Mouse (Mus musculus): ENCODE measurements around the gene Ddx42.
"Not testable (repeated sequence)": the region's sequence is repeated elsewhere in the genome, so short reads cannot be mapped to it uniquely, and the experiment has no call there.

Gene Ddx42

GRCm38 (mm10) chr11:106201337-106202122, 15.2 kb upstream of the Ddx42 start:
- DNase-seq, result no peak

- no peak for DNase-seq
Measured at GRCm38 (mm10) chr11:106202123-106202465, 14.6 kb upstream of the Ddx42 start, which contains the start of gene Strada. TSS of gene Strada (minus strand) at chr11:106202168.

GRCm38 (mm10) chr11:106212771-106213170, 4.0 kb upstream of the Ddx42 start:
- no peak for DNase-seq

DNA sequence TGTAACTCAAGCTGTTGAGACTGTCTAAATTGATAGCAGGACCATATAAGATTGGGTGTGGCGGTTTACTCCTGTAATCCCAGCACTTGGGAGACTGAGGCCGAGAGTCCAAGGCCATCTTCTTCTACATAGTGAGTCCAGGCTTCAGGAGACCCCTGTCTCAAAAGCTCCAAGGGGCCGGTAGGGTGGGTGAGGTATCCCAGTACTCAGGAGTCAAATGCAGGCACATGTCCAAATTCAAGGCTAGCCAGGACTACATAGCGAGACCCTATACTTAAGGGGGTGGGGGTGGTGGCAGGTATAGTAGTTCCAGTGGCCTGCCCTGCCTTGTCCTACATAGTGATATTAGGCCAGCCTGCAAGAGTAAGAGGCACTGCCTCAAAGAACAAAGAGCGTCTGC, 1.9 kb upstream of the Ddx42 start:
- no peak for DNase-seq

DNA sequence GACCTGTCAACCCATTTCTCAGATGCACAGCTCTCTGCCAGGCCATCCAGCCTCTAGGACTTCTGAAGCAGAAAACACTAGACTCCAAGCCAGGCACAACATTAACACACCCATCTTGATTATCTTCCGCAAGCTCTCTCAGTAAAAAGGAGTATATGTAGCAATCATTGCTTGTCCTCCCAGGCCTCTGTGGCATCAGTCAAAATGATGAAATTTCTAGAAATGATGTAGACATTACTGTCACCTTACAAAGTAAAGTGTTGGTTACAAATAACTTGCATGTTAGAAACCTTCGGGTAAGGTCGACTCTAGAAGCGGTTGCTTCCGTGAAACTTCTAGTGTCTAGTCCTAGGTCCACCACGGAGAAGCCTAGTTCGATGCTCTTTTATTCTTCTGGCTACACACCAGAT, 1.3 kb upstream of the Ddx42 start:
- no peak for DNase-seq

DNA sequence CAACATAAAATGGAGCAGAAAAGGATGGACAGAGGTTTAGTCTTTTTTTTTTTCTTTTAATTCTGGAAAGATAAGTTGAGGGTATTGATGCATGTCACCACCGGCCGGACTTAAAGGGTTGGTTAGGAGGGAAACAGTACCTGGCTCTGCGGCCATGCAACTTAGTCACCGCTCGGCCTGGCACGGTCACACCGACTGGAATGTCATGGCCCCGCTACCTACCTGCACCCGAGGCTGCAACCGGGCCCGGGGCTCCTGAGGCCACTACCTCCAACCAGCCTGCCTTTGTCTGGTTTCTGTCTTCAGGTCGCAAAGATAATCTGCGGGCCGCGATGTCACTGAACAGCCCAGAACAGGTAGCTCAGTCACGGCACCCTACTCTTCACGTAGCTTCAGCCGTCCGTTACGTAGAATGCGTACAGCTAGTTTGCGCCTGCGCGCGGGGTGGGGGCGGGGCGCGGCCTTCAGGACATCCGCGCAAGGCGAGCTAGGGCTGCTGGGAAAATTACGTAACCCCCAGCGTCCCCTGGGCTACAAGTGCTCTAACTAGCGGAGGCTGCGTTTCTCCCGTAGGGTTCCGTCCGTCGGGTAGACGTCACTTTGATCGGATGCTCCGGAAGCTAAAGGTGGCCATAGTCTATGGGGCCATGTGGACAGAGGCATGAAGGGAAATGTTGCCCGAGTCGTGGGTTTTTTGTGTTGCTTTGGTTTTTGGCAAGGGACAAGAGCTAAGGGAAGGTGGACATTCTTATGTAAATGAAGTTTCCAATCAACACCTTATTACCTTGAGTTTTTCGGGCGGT, 598 bp upstream of the Ddx42 start, which contains the start of gene Ccdc47:
TSS of gene Ccdc47 (minus strand) at position 418 of the 803 bp plus-strand sequence.
- DNase-seq, result peak; percentile 97 to 98

GRCm38 (mm10) chr11:106220603-106221002, 3.9 kb downstream of the Ddx42 start:
- DNase-seq, result no peak

- not testable (repeated sequence) for DNase-seq
Measured at GRCm38 (mm10) chr11:106233978-106234377, 17.3 kb downstream of the Ddx42 start.

GRCm38 (mm10) chr11:106246834-106247233, 30.1 kb downstream of the Ddx42 start:
- no peak for DNase-seq

DNA sequence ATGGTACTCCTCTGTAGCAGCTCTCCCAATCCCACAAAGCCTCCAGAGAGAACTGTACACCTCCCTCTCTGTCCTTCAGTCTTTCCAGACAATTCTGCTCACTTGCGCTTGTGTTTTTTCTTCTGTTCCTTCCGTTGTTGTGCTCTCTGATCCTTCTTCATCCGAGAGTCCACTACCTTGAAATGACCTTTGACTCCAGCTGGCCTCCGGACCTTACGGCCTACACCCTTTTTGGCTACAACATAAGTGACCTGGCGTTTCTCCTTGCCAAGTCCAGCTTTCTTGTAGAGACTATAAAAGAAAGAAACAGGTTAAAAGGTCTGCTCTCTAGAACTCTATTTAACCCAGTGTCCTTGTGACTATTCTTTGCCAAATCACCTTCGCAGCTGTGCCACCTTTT, 32.6 kb downstream of the Ddx42 start:
- DNase-seq, result peak; percentile 55 to 59

DNA sequence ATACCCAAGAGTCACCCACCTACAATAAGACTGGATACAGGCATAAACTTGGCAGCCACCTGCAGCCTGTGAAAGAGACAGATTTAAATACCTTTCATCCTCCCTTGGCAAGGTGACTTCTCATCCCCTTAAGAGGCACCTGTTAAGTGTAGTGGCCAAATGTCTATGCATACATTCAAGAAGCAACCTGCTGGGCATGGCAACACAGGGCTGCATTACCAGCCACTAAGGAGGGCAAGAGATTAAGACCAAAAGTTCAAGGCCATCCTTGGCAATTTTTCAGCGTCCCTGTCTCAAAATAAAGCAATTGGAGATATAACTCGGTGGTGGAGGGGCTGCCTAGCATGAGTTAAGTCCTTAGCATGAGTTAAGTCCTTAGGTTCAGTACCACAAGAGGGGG, 38.0 kb downstream of the Ddx42 start:
- peak in 1 of 2 experiments; percentile 0 for DNase-seq

GRCm38 (mm10) chr11:106255174-106255573, 38.4 kb downstream of the Ddx42 start:
- DNase-seq, result no peak

- DNase-seq, result peak; percentile 96 to 99
Measured at GRCm38 (mm10) chr11:106255685-106256451, 39.1 kb downstream of the Ddx42 start, which contains the start of the genes Ftsj3 and Psmc5. TSS of gene Ftsj3 (minus strand) at chr11:106256079. TSS of gene Psmc5 (plus strand) at chr11:106256154.

- peak in 1 of 2 experiments; percentile 52 for DNase-seq
Measured at GRCm38 (mm10) chr11:106256775-106257174, 40.0 kb downstream of the Ddx42 start.

GRCm38 (mm10) chr11:106260826-106261450, 44.2 kb downstream of the Ddx42 start:
- no peak for DNase-seq

DNA sequence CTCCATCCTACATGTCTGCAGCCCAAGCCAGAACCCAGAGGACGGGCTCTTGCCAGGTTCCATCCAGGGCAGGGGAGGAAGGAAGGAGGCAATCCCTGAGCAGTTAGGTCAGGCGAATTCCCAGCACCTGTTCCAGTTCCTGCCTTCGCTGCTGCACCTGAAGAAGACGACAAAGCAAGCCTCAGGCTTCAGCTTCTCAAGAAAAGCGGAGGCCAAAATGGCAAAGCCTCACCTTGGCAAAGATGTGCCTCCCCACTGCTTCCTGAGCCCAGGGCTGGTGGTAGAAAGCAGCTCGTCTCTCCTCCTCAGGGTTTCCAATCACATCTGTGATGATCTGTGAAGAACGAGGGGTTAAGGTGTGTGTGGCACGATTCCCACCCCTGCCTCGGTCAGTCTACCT, 47.2 kb downstream of the Ddx42 start:
- no peak for DNase-seq

GRCm38 (mm10) chr11:106264988-106265387, 48.3 kb downstream of the Ddx42 start:
- DNase-seq, result no peak

- no peak for DNase-seq
Measured at GRCm38 (mm10) chr11:106265570-106265969, 48.8 kb downstream of the Ddx42 start.

DNA sequence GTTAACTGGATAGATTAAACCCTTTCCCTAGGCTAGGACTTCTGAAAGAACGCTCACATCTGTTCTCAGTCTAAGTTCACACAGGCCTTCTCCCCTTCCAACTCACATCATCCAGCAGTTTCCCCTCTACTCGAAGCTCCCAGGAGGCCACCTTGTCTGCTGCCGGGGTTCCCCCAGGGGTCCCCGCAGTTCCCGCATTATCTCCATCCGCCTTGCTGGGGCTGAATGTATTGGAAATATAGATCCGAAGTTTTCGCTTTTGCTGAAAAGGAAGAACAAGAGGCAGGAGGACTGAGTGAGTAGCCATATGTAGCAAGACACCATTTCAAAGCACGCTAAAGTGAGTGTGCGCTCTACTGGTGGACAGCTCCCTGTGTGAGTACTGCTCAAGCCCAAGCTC, 49.7 kb downstream of the Ddx42 start:
- DNase-seq, result no peak

DNA sequence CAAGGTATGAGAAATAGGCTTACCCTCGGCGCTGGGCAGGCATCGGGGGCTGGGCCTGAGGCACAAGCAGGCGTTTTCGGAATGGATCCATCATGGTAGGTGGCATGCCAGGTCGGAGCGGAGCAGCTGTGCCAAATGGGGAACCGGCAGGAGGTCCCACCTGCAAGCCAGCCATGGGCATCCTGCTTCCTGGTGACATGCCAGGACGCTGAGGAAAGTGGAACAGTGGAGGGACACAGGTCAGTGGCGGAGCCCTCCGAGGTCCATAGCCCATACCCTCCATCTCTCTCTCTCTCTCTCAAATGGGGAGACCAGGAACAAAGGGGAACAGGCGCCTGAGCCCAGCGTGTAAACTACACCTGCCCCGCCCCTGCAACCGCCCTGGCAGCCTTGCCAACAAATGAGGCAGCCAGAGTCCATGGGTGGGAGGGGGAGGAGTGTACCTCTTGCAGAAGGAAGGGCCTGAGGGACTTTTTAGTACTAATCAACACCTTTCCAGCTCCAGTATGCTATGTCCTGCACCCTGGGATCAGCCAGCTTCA, 50.7 kb downstream of the Ddx42 start:
- peak; percentile 64 to 66 for DNase-seq

GRCm38 (mm10) chr11:106267871-106268270, 51.1 kb downstream of the Ddx42 start:
- no peak for DNase-seq

Measured in kidney, adult 8-10 months (tissue).